Mouse (Mus musculus) midbrain, embryonic 13.5 days (tissue): ENCODE measurements around the gene Car11. TPM values are rescaled to one million over a fixed set of nuclear protein-coding genes. Genes with fewer than 3 reads are reported as not detected.

Source experiments
- ATAC-seq: fragments of 200-750 bp; cut with Nextera tagmentation; 2 replicates; pipeline ENCODE4 v1.8.0; 2017; ENCODE audit warnings: mild to moderate bottlenecking, moderate TSS enrichment, moderate library complexity
- H3K27ac ChIP-seq: fragments of 300-500 bp; sonication (generic); 2 replicates; pipeline ENCODE4 v1.5.1; 2015; ENCODE audit warnings: inconsistent platforms, mild to moderate bottlenecking, moderate library complexity
- H3K27me3 ChIP-seq: fragments of 300-500 bp; sonication (generic); 2 replicates; pipeline ENCODE4 v1.6.1; 2015; ENCODE audit warnings: mild to moderate bottlenecking, inconsistent platforms
- H3K36me3 ChIP-seq: fragments of 300-500 bp; sonication (generic); 2 replicates; pipeline ENCODE4 v1.6.1; 2015; ENCODE audit warnings: mild to moderate bottlenecking, inconsistent platforms
- H3K4me1 ChIP-seq: fragments of 300-500 bp; sonication (generic); replicated peaks from 2 replicates; pipeline ENCODE4 v1.6.1; 2015; ENCODE audit warnings: inconsistent platforms
- H3K4me2 ChIP-seq: fragments of 300-500 bp; sonication (generic); replicated peaks from 2 replicates; pipeline ENCODE4 v1.6.1; 2015; ENCODE audit warnings: moderate library complexity, mild to moderate bottlenecking, inconsistent platforms
- H3K4me3 ChIP-seq: fragments of 300-500 bp; sonication (generic); replicated peaks from 2 replicates; pipeline ENCODE4 v1.5.1; 2015; ENCODE audit warnings: mild to moderate bottlenecking, inconsistent platforms
- H3K9ac ChIP-seq: fragments of 300-500 bp; sonication (generic); replicated peaks from 2 replicates; pipeline ENCODE4 v1.6.1; 2015; ENCODE audit warnings: mild to moderate bottlenecking, inconsistent platforms
- H3K9me3 ChIP-seq: fragments of 300-500 bp; sonication (generic); 2 replicates; pipeline ENCODE4 v1.6.1; 2016; ENCODE audit warnings: mild to moderate bottlenecking, inconsistent platforms
- WGBS: fragments of 180-500 bp; shearing (Covaris S2); methylation state at CpG from one replicate; pipeline ENCODE4 v1.1.7; 2015; 5-methylcytosine and 5-hydroxymethylcytosine counted together
- polyA plus RNA-seq: library from polyadenylated mRNA; unstranded; fragments of >200 nt; fragmentation: Nextera tagmentation; extraction: Ambion mirVana; gene quantifications from 2 replicates; pipeline ENCODE4 v1.2.1, GENCODE M21; 2015

The Car11 gene
- polyA plus RNA-seq, 1 experiment from 2014 or later, result 40.0 TPM

- no peak overlapping the region for H3K4me3 ChIP-seq
- H3K4me2 ChIP-seq, result no peak overlapping the region
- no peak overlapping the region for H3K9ac ChIP-seq
- H3K36me3 ChIP-seq, result no peaks in the 10 kb centered on the region
- no peak for ATAC-seq
- H3K27me3 ChIP-seq, result no peaks in the 10 kb centered on the region
- H3K4me1 ChIP-seq, result peaks cover 11% of the 10 kb centered on the region
- 49% methylated on average over 14 of the region's 14 CpGs for WGBS
- no peak overlapping the region for H3K27ac ChIP-seq
- no peaks in the 10 kb centered on the region for H3K9me3 ChIP-seq
Measured at GRCm38 (mm10) chr7:45679966-45680621, 19.5 kb upstream of the Car11 start.

DNA sequence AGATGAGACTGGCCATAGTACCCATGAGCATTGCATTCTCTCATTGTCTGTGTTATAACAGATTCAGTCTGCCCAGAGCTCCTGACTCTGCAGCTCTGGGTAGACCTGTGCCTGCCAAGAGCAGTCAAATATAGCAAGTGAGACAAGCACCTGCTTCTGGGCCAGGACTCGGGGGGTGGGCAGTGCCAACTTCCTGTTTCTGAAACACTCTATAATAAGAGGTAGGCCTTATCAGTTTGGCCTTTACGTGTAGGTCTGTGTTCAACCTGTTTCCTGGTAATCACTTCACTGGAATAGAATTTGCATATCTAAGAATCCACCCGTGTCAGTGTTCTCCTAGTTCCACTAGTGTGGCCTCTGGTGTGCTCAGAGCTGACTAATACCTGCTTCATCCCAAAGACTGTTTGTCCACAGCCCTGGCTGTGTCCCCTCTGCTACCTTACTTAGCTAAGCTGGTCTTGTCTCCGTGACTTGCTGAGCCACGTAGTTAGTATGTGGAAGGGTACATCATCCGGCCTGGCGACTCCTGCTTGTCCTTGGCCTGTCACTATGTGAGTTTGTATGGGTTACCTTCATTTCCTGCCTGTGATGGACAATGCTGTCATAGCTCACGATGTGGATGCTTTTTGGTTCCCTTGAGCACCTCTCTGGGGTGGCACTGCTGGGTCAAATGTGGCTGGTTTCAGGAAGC is 18.5 kb upstream of the Car11 start:
- H3K4me3 ChIP-seq, result no peak overlapping the region
- H3K27ac ChIP-seq, result no peak overlapping the region
- H3K27me3 ChIP-seq, result no peaks in the 10 kb centered on the region
- peaks cover 11% of the 10 kb centered on the region for H3K4me1 ChIP-seq
- no peak overlapping the region for H3K9ac ChIP-seq
- no peaks in the 10 kb centered on the region for H3K9me3 ChIP-seq
- WGBS, result 86% methylated on average over 8 of the region's 8 CpGs
- no peak overlapping the region for H3K4me2 ChIP-seq
- no peak for ATAC-seq
- no peaks in the 10 kb centered on the region for H3K36me3 ChIP-seq

GRCm38 (mm10) chr7:45682144-45683126 is 17.2 kb upstream of the Car11 start:
- Histone ChIP-seq H3K9me3 (no peaks in the 10 kb centered on the region), H3K27ac (peak overlapping the region; percentile 74), H3K27me3 (no peaks in the 10 kb centered on the region), H3K9ac (0 out of 2 replicates have a peak overlapping the region, but pooled peaks have one; percentile 46), H3K4me3 (peak overlapping the region; percentile 11; the same call in 1 of the 2 replicates), H3K4me1 (peaks cover 11% of the 10 kb centered on the region), H3K36me3 (no peaks in the 10 kb centered on the region), H3K4me2 (peak overlapping the region; percentile 43)
- WGBS, result 29% methylated on average over 14 of the region's 14 CpGs
- peak; percentile 83 for ATAC-seq

DNA sequence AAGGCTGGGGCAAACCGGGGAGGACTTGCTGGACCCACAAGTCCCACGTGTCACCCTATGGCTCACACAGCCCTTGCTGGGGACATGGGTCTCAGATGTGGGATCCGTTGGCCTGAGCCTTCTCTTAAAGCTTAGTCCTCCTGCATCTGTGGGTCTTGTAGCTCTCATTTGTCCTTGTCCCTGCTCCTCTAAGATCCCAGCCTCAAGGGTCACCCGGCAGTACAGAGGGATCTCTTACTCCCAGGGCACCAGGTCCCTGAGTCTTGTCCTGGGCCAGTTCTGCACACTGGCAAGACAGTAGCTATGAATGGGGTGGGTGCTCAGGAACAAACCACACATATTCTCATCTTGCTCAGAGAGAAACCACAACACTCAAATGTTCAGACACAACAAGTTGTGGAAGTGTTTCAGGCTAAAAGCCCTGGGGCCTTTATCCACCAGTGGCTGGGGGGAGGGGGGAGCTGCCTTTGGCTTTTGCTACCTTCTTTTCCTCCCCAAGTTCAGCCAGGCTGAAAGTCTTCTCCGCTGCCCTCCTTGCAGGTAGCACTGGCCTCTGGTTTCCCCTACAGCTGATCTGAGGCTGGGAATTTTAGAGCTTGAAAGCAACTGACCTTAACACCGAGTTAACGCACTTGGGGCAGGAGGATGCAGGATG is 16.1 kb upstream of the Car11 start, which contains the start of gene Ntn5:
Gene Ntn5, plus strand, starts transcription at position 627 of the 655 bp plus-strand sequence.
- Histone ChIP-seq H3K9ac (0 out of 2 replicates have a peak within 1 kb of the TSS, but pooled peaks have one; percentile 46), H3K36me3 (no peaks in the 10 kb centered on the region), H3K4me2 (no peak within 1 kb of the TSS), H3K9me3 (no peaks in the 10 kb centered on the region), H3K4me3 (0 out of 2 replicates have a peak within 1 kb of the TSS, but pooled peaks have one; percentile 11), H3K27ac (peak within 1 kb of the TSS; percentile 74; the same call in 1 of the 2 replicates), H3K27me3 (no peaks in the 10 kb centered on the region), H3K4me1 (peaks cover 11% of the 10 kb centered on the region)
- WGBS, result 76% methylated on average over 7 of the region's 7 CpGs
- no peak for ATAC-seq

DNA sequence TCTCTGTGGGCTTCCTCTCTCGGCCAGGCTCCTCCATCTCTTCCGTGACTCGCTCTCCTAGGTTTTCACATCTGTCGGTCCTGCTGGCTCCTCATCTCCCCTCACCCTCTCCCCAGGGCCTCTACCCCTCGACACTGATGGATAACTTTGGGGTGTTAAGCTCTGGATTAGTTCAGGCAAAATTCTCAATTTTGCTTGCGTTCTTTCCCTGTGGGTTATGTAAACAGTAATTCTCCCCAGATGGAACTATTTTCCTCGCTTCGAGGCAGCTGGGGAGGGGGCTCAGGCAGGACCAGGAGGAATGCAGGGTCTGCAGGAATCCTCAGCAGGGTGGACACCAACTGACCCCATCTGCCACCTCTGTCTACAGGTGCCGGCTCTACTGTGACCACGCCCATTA is 13.8 kb upstream of the Car11 start:
- no peak for ATAC-seq
- Histone ChIP-seq H3K9ac (no peak overlapping the region), H3K4me3 (no peak overlapping the region), H3K9me3 (no peaks in the 10 kb centered on the region), H3K27ac (no peak overlapping the region), H3K27me3 (no peaks in the 10 kb centered on the region), H3K4me1 (peaks cover 11% of the 10 kb centered on the region), H3K4me2 (no peak overlapping the region), H3K36me3 (no peaks in the 10 kb centered on the region)
- 69% methylated on average over 10 of the region's 10 CpGs for WGBS

DNA sequence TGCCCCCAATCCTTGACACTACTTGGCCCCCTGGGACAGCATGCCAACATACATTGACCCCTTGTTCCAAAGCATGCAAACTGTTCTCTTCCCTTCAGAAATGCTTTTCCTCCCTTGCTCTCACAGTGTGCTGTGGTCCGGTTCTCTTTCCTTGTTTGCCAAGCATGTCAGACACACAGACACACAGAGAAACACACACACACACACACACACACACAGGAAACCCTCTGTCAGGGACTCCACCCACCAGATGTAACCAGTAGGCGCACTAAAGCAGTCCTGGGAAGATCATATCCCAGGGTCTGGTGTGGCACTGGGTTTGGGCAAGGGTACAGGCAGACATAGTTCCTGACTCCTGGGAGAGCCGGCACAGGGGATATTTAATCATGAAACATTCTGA is 12.8 kb upstream of the Car11 start:
- H3K9me3 ChIP-seq, result no peaks in the 10 kb centered on the region

DNA sequence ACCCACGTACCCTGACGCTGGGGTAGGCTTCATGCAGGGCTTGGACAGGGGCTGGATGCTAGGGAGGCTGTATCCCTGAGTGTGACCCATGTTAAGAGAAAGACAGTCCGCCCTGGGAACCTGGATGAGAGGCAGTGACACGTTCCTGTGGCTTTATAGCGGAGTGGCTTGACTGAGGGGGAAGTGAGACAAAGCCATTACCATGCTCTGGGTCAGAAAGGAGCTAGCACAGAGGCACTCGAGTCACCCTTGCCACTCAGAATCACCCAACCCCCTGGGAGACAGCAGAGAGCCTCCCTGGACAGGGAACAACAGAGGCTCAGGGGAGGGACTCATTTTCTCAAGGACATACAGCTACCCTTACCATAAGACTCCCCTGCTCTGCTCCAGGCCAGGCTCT is 10.5 kb upstream of the Car11 start:
- WGBS, result 66% methylated on average over 6 of the region's 6 CpGs
- Histone ChIP-seq H3K9ac (no peak overlapping the region), H3K9me3 (no peaks in the 10 kb centered on the region), H3K27ac (no peak overlapping the region), H3K27me3 (0 out of 2 replicates have a peak, but pooled peaks cover 3% of the 10 kb centered on the region), H3K4me2 (no peak overlapping the region), H3K4me1 (no peaks in the 10 kb centered on the region), H3K4me3 (no peak overlapping the region), H3K36me3 (no peaks in the 10 kb centered on the region)
- ATAC-seq, result no peak

More for the DNA sequence above, 12.8 kb upstream of the Car11 start:
- WGBS, result 74% methylated on average over 3 of the region's 3 CpGs
- H3K4me1 ChIP-seq, result peaks cover 11% of the 10 kb centered on the region
- ATAC-seq, result no peak
- H3K4me2 ChIP-seq, result no peak overlapping the region
- H3K9ac ChIP-seq, result no peak overlapping the region
- no peaks in the 10 kb centered on the region for H3K27me3 ChIP-seq
- H3K36me3 ChIP-seq, result no peaks in the 10 kb centered on the region
- no peak overlapping the region for H3K27ac ChIP-seq
- no peak overlapping the region for H3K4me3 ChIP-seq

DNA sequence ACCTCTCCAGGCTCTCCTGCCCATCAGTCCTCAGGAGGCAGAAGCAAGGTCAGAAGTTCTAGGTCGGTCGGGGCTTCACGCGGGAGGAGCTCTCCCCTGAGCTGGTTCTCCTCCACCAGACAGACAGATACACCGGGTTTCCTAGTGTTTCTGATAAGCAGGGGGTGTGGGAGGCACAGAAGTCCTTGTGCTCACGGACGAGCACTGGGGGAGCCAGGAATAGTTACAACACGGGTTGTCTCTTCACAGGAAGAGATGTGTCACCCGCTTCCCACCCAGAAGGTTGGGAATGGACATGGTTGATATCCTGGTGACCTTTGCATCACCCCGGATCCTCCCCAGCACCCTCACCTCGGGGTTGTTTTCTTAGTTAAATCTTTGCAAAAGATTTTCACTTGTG is 9.8 kb upstream of the Car11 start:
- H3K9ac ChIP-seq, result no peak overlapping the region
- H3K36me3 ChIP-seq, result no peaks in the 10 kb centered on the region
- H3K9me3 ChIP-seq, result no peaks in the 10 kb centered on the region
- no peak for ATAC-seq
- no peak overlapping the region for H3K4me2 ChIP-seq
- H3K27ac ChIP-seq, result no peak overlapping the region
- 0 out of 2 replicates have a peak, but pooled peaks cover 2% of the 10 kb centered on the region for H3K4me1 ChIP-seq
- H3K4me3 ChIP-seq, result no peak overlapping the region
- H3K27me3 ChIP-seq, result 0 out of 2 replicates have a peak, but pooled peaks cover 3% of the 10 kb centered on the region
- WGBS, result 86% methylated on average over 11 of the region's 11 CpGs

- H3K4me2 ChIP-seq, result no peak overlapping the region
- 0 out of 2 replicates have a peak, but pooled peaks cover 5% of the 10 kb centered on the region for H3K4me1 ChIP-seq
- WGBS, result 71% methylated on average over 2 of the region's 2 CpGs
- ATAC-seq, result no peak
- no peaks in the 10 kb centered on the region for H3K9me3 ChIP-seq
- H3K27me3 ChIP-seq, result 0 out of 2 replicates have a peak, but pooled peaks cover 3% of the 10 kb centered on the region
- H3K9ac ChIP-seq, result no peak overlapping the region
- H3K27ac ChIP-seq, result no peak overlapping the region
- H3K4me3 ChIP-seq, result no peak overlapping the region
- no peaks in the 10 kb centered on the region for H3K36me3 ChIP-seq
Measured at GRCm38 (mm10) chr7:45692364-45692763, 7.3 kb upstream of the Car11 start.

GRCm38 (mm10) chr7:45693921-45694591 is 5.6 kb upstream of the Car11 start, which contains the start of gene Sec1:
TSS of gene Sec1 (minus strand) at chr7:45694402.
- ATAC-seq, result no peak
- WGBS, result 89% methylated on average over 50 of the region's 50 CpGs

DNA sequence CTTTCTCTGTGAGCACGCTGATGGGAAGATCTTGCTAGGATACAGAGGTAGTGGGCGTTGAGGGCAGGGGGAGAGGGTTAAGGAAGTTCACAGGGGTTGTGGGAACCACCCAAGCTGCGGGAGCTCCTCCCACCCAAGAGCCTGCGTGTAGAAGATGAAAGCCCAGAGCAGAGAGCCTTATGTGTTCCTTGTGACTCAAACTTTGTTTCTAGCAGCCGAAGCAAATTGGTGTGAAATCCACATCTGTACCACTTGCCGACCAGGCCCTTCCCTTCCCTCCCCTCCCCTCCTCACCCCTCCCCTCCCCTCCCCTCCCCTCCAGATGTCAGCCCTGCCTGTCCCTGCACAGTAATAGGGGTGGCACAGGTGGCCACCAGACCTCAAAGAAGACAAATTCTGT is 4.5 kb upstream of the Car11 start:
- 13% methylated on average over 6 of the region's 6 CpGs for WGBS
- Histone ChIP-seq H3K9me3 (no peaks in the 10 kb centered on the region), H3K36me3 (no peaks in the 10 kb centered on the region), H3K27ac (no peak overlapping the region), H3K4me2 (no peak overlapping the region), H3K9ac (no peak overlapping the region), H3K4me1 (peaks cover 19% of the 10 kb centered on the region), H3K4me3 (no peak overlapping the region), H3K27me3 (peaks cover 26% of the 10 kb centered on the region)
- ATAC-seq, result no peak

More at GRCm38 (mm10) chr7:45693921-45694591, 5.6 kb upstream of the Car11 start, which contains the start of gene Sec1:
- Histone ChIP-seq H3K4me3 (no peak within 1 kb of the TSS), H3K36me3 (no peaks in the 10 kb centered on the region), H3K27me3 (peaks cover 16% of the 10 kb centered on the region), H3K4me1 (peaks cover 9% of the 10 kb centered on the region; the same call in 1 of the 2 replicates), H3K27ac (no peak within 1 kb of the TSS), H3K4me2 (no peak within 1 kb of the TSS), H3K9ac (no peak within 1 kb of the TSS), H3K9me3 (no peaks in the 10 kb centered on the region)
